Mouse (Mus musculus) thymus, adult 2 months (tissue): Measurements from ENCODE around the gene Tac2.

Source experiments
- CTCF ChIP-seq: fragments of 200-500 bp; IDR thresholded peaks from 2 replicates; pipeline ENCODE4 v1.5.1; 2012; ENCODE audit warnings: mild to moderate bottlenecking, control low read depth, low read length, moderate library complexity, borderline replicate concordance; ENCODE audit not compliant: control insufficient read depth, poor library complexity, insufficient read depth; ENCODE audit errors: extremely low read depth
- POLR2A ChIP-seq: fragments of 200-500 bp; IDR thresholded peaks from 2 replicates; pipeline ENCODE4 v1.6.1; 2012; ENCODE audit warnings: mild to moderate bottlenecking, low read length, control low read depth, moderate library complexity; ENCODE audit not compliant: control insufficient read depth, poor library complexity, insufficient read depth; ENCODE audit errors: extremely low read depth

DNA sequence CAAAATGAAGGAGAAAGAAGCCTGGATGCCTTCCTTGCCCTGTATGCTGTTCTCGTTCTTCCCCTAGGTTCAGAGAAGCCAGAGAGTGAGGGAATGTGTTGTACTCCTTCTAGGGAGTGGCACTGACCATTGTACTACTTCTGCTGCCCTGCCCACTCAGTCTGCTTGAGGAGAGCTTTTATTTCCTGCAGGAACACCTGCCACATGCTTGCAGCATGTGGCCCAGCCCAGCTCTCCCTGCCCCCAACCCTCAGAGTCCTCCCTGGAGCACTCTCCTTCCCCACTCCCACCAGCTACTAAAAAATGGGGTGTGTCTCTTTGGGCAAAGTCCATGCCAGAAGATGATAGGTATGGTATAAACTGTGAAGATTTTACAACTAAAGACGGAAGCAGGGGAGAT is 20.0 kb upstream of the Tac2 start:
- no peak for TF ChIP-seq CTCF
- no peak for TF ChIP-seq POLR2A
